ENCODE assay signal across 8 mouse cellular contexts in the genomic region with DNA sequence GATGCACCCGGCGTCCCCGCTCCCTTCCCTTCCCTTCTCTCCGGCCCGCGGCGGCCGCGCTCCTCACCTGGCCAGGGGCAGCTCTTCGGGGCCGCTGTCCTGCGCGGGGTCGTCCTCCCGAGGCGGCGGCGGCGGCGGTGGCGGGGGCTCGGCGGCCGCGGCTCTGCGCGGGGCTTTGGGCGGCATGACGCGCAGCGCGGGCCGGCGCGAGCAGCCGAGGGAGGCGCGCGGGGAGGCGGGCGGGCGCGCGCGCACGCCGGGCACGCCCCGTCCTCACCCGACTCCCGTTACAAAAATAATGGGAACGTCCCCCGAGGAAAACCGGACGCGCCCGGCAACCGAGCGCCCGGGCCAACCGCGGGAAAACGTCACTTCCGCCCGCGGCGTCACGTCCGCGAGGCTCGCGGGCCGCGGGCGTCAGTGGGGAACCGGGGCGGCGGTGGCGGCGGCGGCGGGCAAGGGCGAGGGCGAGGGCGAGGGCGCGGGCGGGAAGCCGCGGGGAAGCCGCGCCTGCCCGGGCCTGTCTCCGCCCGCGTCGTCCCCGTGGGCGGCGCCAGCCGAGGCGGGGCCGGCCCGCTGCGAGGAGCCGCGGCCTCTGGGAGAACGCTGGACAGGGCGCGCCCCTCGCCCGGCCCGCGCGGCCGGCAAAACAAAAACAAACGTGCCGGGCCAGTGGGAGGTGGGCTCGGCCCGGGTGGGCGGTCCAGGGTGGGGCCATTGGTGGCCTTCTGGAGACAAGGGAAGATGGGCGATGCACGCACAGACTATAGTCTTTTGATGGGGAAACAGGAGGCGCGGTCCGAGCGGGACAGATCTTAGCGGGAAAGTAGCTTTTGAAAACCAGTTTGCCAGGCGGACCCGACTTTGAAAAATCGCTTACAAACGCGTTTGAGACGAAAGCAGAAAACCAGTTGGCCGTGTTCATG. TPM values are rescaled to one million over a fixed set of nuclear protein-coding genes. Genes with fewer than 3 reads are reported as not detected.
DNase-seq lines count a peak whose midpoint lies in the region; ATAC-seq lines count a peak whose summit lies in the region.

Gene Rb1 (minus strand): TSS at position 367 of the 926 bp plus-strand sequence.

- peak within 1 kb of the TSS; percentile 69 for H3K27ac ChIP-seq in intestine, embryonic 14.5 days (ENCODE audit: low read depth)

- H3K4me2 ChIP-seq in intestine, embryonic 14.5 days (ENCODE audit: low read length): peak within 1 kb of the TSS; percentile 88

- intact Hi-C loops in gastrocnemius, postnatal 14 days (cut with DNase I; ENCODE audit: low total_unique reads): no loop called here
- intact Hi-C loops in left cerebral cortex, postnatal 25 days (cut with DNase I): loop anchor here (5.0 kb wide), 2 partner anchors 62 to 152 kb away; partner anchors contain the start of gene Itm2b

- ATAC-seq in intestine, embryonic 14.5 days (replicated peaks; ENCODE audit: low FRiP score, low TSS enrichment, low read depth): peak; percentile 88

- peak; percentile 78 for DNase-seq in adipocyte (ENCODE audit: low spot score)
- DNase-seq in embryo, embryonic 10 days (ENCODE audit: low spot score): peak; percentile 81
- peak; percentile 87 for DNase-seq in gastrocnemius, postnatal 14 days
- peak; percentile 89 for DNase-seq in intestine, embryonic 14.5 days (ENCODE audit: low spot score)
- peak; percentile 75 to 84 for DNase-seq in left cerebral cortex, postnatal 25 days (ENCODE audit: low spot score in 2 of 2)
- DNase-seq in mesoderm, embryonic 11.5 days (ENCODE audit: low read depth, low spot score): peak; percentile 83
- peak; percentile 85 for DNase-seq in right cerebral cortex, postnatal 25 days
- peak; percentile 77 to 82 for DNase-seq in urinary bladder, postnatal 4 days (ENCODE audit: low spot score in 2 of 2)

- no peaks in the 10 kb centered on the region for H3K36me3 ChIP-seq in intestine, embryonic 14.5 days (ENCODE audit: control insufficient read depth, insufficient read depth, low read length)

- WGBS in intestine, embryonic 14.5 days: under 1% methylated on average over 107 of the region's 135 CpGs

- H3K9ac ChIP-seq in intestine, embryonic 14.5 days (ENCODE audit: low read length): peak within 1 kb of the TSS; percentile 72

- no peaks in the 10 kb centered on the region for H3K9me3 ChIP-seq in intestine, embryonic 14.5 days (ENCODE audit: control insufficient read depth, low read length)

- H3K4me1 ChIP-seq in intestine, embryonic 14.5 days (replicated peaks; ENCODE audit: control insufficient read depth, insufficient read depth, low read length): peaks cover 4% of the 10 kb centered on the region; the same call in 1 of the 2 replicates

- no peaks in the 10 kb centered on the region for H3K27me3 ChIP-seq in intestine, embryonic 14.5 days (replicated peaks; ENCODE audit: control insufficient read depth, insufficient read depth, low read length)

- H3K4me3 ChIP-seq in intestine, embryonic 14.5 days (ENCODE audit: low read depth, low read length): peak within 1 kb of the TSS; percentile 75

RNA-seq across cellular contexts. Expression of gene Rb1, which starts in this region (rescaled TPM):
- 10 to 100 TPM; 18.1 to 20.2 TPM for total RNA-seq in gastrocnemius, postnatal 14 days (2021)
- 18.0 and 21.8 TPM in 2 replicates for polyA plus RNA-seq in intestine, embryonic 14.5 days (2014; fragmentation: Nextera tagmentation; extraction: Ambion mirVana)
- 10 to 100 TPM; 31.1 to 33.1 TPM for total RNA-seq in left cerebral cortex, postnatal 25 days (2021)

Comparison
In these comparisons a context has a peak if more than half of its experiments do, and no peak if none do; other contexts are left out.
1. Peak in every context shown above with its lines: DNase-seq, ATAC-seq, H3K4me3 ChIP-seq and H3K27ac ChIP-seq.